Mouse (Mus musculus) embryo, embryonic 11.5 days (tissue): ENCODE data around the gene Tff3.

Source experiments
- DNase-seq: peaks from one replicate; pipeline ENCODE4 v3.0.0-alpha.2; 2012; ENCODE audit warnings: low read depth, low spot score

Gene Tff3

GRCm38 (mm10) chr17:31077561-31077960 lies 51.9 kb downstream of the Tff3 start:
- no peak for DNase-seq

- DNase-seq = no peak
Measured at GRCm38 (mm10) chr17:31075471-31075870, 54.0 kb downstream of the Tff3 start.
